18 mouse cellular contexts compared by ENCODE assay signal in the genomic region with DNA sequence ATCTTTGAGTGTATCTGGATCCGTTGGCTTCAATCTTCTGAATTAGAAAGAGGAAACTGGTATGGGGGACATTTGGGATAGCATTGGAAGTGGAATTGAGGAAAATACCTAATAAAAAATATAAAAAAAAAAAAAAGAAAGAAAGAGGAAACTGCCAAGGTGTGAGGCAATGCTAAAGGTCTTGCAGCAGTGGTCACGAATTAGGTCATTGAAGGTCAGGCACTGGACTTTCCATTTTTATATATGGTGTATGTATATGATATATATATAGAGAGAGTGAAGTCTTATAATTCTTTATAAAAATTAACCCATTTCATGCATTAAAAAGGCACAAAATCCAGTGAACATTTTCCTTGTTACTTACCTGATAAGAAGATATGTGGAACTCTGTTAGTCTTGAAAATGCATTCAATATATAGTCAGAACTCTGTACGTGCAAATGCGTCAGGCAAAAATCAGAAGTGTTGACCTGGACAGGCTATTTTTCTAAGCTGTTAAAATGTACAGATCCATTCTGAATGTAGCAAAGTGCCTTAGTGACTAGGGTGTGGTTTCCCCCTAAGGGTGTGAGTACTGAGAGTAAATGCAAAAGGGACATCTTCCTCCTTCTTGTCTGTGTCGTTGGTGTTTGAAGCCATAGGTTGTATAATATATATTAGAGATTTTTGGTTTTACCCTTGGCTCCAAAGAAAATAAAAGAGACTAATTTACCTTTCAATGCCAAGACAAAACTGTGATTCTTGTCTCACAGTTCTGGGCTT.
DNase-seq lines count a peak whose midpoint lies in the region; ATAC-seq and TF ChIP-seq lines count a peak whose summit lies in the region.
"Had no signal": no experiment of that assay in that cellular context is flagged by ENCODE, and none has a peak within 500 bp of the region (broad histone marks: within the 10 kb centered on the region; RNA-seq: fewer than 3 reads in every experiment).

No protein-coding gene starts in this region.

- H3K4me2 ChIP-seq in midbrain, embryonic 15.5 days = no peak overlapping the region
- H3K4me2 ChIP-seq in neural tube, embryonic 13.5 days = no peak overlapping the region
- no peak overlapping the region for H3K4me2 ChIP-seq in neural tube, embryonic 15.5 days
- no peak overlapping the region for H3K4me2 ChIP-seq in hindbrain, embryonic 13.5 days
- H3K4me2 ChIP-seq: heart, embryonic 12.5 days had no signal

- no peak for ATAC-seq in midbrain, embryonic 15.5 days (replicated peaks)
- no peak for ATAC-seq in neural tube, embryonic 13.5 days (ENCODE audit: low read depth)
- no peak for ATAC-seq in neural tube, embryonic 15.5 days (ENCODE audit: low FRiP score)
- ATAC-seq in hindbrain, embryonic 13.5 days (ENCODE audit: low FRiP score) = no peak
- ATAC-seq in monocyte, adult 5-6 weeks (replicated peaks; ENCODE audit: insufficient number of reproducible peaks, low FRiP score, low TSS enrichment, poor library complexity, severe bottlenecking) = peak; percentile 66; the same call in 1 of the 2 replicates

- H3K27ac ChIP-seq in midbrain, embryonic 10.5 days (replicated peaks) = peak overlapping the region; percentile 79; the same call in 1 of the 2 replicates
- no peak overlapping the region for H3K27ac ChIP-seq in midbrain, embryonic 15.5 days
- H3K27ac ChIP-seq in neural tube, embryonic 13.5 days (replicated peaks) = 0 out of 2 replicates have a peak overlapping the region, but pooled peaks have one; percentile 83
- H3K27ac ChIP-seq in neural tube, embryonic 15.5 days (replicated peaks) = no peak overlapping the region
- H3K27ac ChIP-seq in hindbrain, embryonic 13.5 days = peak overlapping the region; percentile 85; the same call in 1 of the 2 replicates
- H3K27ac ChIP-seq in layer of hippocampus, adult 2 months = no peak overlapping the region
- H3K27ac ChIP-seq: embryonic facial prominence, embryonic 13.5 days had no signal

- TF ChIP-seq CTCF in layer of hippocampus, adult 2 months (conservative IDR thresholded peaks at IDR 0.05) = no peak

- no peak overlapping the region for H3K4me3 ChIP-seq in midbrain, embryonic 10.5 days
- H3K4me3 ChIP-seq in midbrain, embryonic 15.5 days = no peak overlapping the region
- H3K4me3 ChIP-seq in neural tube, embryonic 13.5 days = no peak overlapping the region
- no peak overlapping the region for H3K4me3 ChIP-seq in neural tube, embryonic 15.5 days (replicated peaks)
- H3K4me3 ChIP-seq in hindbrain, embryonic 13.5 days = no peak overlapping the region
- H3K4me3 ChIP-seq in layer of hippocampus, adult 2 months = no peak overlapping the region
- H3K4me3 ChIP-seq: embryonic facial prominence, embryonic 13.5 days; heart, embryonic 12.5 days had no signal

- no peak for DNase-seq in midbrain, embryonic 10.5 days (ENCODE audit: low spot score)
- DNase-seq in layer of hippocampus, adult 2 months (ENCODE audit: low spot score in 2 of 2) = no peak
- no peak for DNase-seq in urinary bladder, adult 18-20 months (ENCODE audit: low spot score in 2 of 2)
- DNase-seq: adrenal gland, postnatal 10 days; cerebellum, adult 11 months; cerebellum, adult 9-10 months; cerebellum, postnatal 25 days; gastrocnemius, postnatal 14 days had no signal

- 87% methylated on average over 5 of the region's 5 CpGs for whole genome bisulfite sequencing in midbrain, embryonic 10.5 days
- 70% methylated on average over 5 of the region's 5 CpGs for WGBS in midbrain, embryonic 15.5 days
- 95% methylated on average over 5 of the region's 5 CpGs for WGBS in neural tube, embryonic 13.5 days
- WGBS in neural tube, embryonic 15.5 days = 91% methylated on average over 5 of the region's 5 CpGs
- WGBS in hindbrain, embryonic 13.5 days = 88% methylated on average over 5 of the region's 5 CpGs

- H3K27me3 ChIP-seq in midbrain, embryonic 10.5 days (ENCODE audit: low read depth, poor library complexity, severe bottlenecking) = peaks cover 43% of the 10 kb centered on the region
- H3K27me3 ChIP-seq in midbrain, embryonic 15.5 days (replicated peaks) = 0 out of 2 replicates have a peak, but pooled peaks cover 2% of the 10 kb centered on the region
- no peaks in the 10 kb centered on the region for H3K27me3 ChIP-seq in neural tube, embryonic 13.5 days
- no peaks in the 10 kb centered on the region for H3K27me3 ChIP-seq in neural tube, embryonic 15.5 days (replicated peaks)
- no peaks in the 10 kb centered on the region for H3K27me3 ChIP-seq in hindbrain, embryonic 13.5 days
- H3K27me3 ChIP-seq: embryonic facial prominence, embryonic 13.5 days; forebrain, embryonic 13.5 days; heart, embryonic 12.5 days; hindbrain, embryonic 15.5 days had no signal

- H3K4me1 ChIP-seq in midbrain, embryonic 10.5 days = peaks cover 49% of the 10 kb centered on the region
- peaks cover 11% of the 10 kb centered on the region for H3K4me1 ChIP-seq in midbrain, embryonic 15.5 days
- H3K4me1 ChIP-seq in neural tube, embryonic 13.5 days (replicated peaks) = peaks cover 8% of the 10 kb centered on the region
- H3K4me1 ChIP-seq in neural tube, embryonic 15.5 days = peaks cover 5% of the 10 kb centered on the region; the same call in 1 of the 2 replicates
- peaks cover 7% of the 10 kb centered on the region; the same call in 1 of the 2 replicates for H3K4me1 ChIP-seq in hindbrain, embryonic 13.5 days (replicated peaks)
- H3K4me1 ChIP-seq: heart, embryonic 12.5 days had no signal

- no peaks in the 10 kb centered on the region for H3K9me3 ChIP-seq in midbrain, embryonic 10.5 days (replicated peaks)
- H3K9me3 ChIP-seq in midbrain, embryonic 15.5 days = no peaks in the 10 kb centered on the region
- H3K9me3 ChIP-seq in neural tube, embryonic 13.5 days = no peaks in the 10 kb centered on the region
- H3K9me3 ChIP-seq in neural tube, embryonic 15.5 days (replicated peaks) = no peaks in the 10 kb centered on the region
- H3K9me3 ChIP-seq in hindbrain, embryonic 13.5 days = no peaks in the 10 kb centered on the region
- H3K9me3 ChIP-seq: embryonic facial prominence, embryonic 13.5 days; forebrain, embryonic 13.5 days; G1E; heart, embryonic 12.5 days; hindbrain, embryonic 15.5 days had no signal

- H3K9ac ChIP-seq in midbrain, embryonic 15.5 days = no peak overlapping the region
- H3K9ac ChIP-seq in neural tube, embryonic 13.5 days = no peak overlapping the region
- no peak overlapping the region for H3K9ac ChIP-seq in neural tube, embryonic 15.5 days (replicated peaks)
- H3K9ac ChIP-seq in hindbrain, embryonic 13.5 days = no peak overlapping the region
- H3K9ac ChIP-seq: embryonic facial prominence, embryonic 13.5 days; heart, embryonic 12.5 days; hindbrain, embryonic 15.5 days had no signal

- H3K36me3 ChIP-seq in midbrain, embryonic 10.5 days = no peaks in the 10 kb centered on the region
- H3K36me3 ChIP-seq in midbrain, embryonic 15.5 days (replicated peaks) = no peaks in the 10 kb centered on the region
- H3K36me3 ChIP-seq in neural tube, embryonic 13.5 days = no peaks in the 10 kb centered on the region
- H3K36me3 ChIP-seq in neural tube, embryonic 15.5 days = no peaks in the 10 kb centered on the region
- H3K36me3 ChIP-seq in hindbrain, embryonic 13.5 days = no peaks in the 10 kb centered on the region
- H3K36me3 ChIP-seq: embryonic facial prominence, embryonic 13.5 days; G1E; heart, embryonic 12.5 days; hindbrain, embryonic 15.5 days had no signal

Comparison
In these comparisons a context has a peak if more than half of its experiments do, and no peak if none do; other contexts are left out.
1. H3K27ac ChIP-seq: peak in midbrain, embryonic 10.5 days (single experiment), neural tube, embryonic 13.5 days (single experiment) and hindbrain, embryonic 13.5 days (single experiment); none in midbrain, embryonic 15.5 days (single experiment), neural tube, embryonic 15.5 days (single experiment) and layer of hippocampus, adult 2 months (single experiment).